Mouse (Mus musculus): Measurements from ENCODE around the gene Gm5849. TPM values are rescaled to one million over a fixed set of nuclear protein-coding genes. Genes with fewer than 3 reads are reported as not detected.
"Not testable (repeated sequence)": the region's sequence is repeated elsewhere in the genome, so short reads cannot be mapped to it uniquely, and the experiment has no call there.

Gene Gm5849
- not detected for total RNA-seq (2021)
- long read RNA-seq, experiment 1: 0 reads
- long read RNA-seq, experiment 2: 0 reads

- not testable (repeated sequence) for DNase-seq (ENCODE audit: low spot score in 2 of 2)
Observed at GRCm38 (mm10) chr3:90777776-90778175, at the start of gene Gm5849. Gene Gm5849, minus strand, starts transcription at chr3:90777876.

- DNase-seq (ENCODE audit: low spot score in 2 of 2): no peak
Observed at GRCm38 (mm10) chr3:90749658-90750057, 28.0 kb downstream of the Gm5849 start.

- no peak for DNase-seq (ENCODE audit: low spot score in 2 of 2)
Observed at GRCm38 (mm10) chr3:90726606-90727005, 51.1 kb downstream of the Gm5849 start, which contains the start of gene Pglyrp4. Gene Pglyrp4, plus strand, starts transcription at chr3:90726906.

Other genes with a start within 250 kb of the Gm5849 start
- gene S100a16, start 240.6 kb downstream of the Gm5849 start, total RNA-seq (2021): 100 to 1,000 TPM in 1 of 2 experiments, 10 to 100 TPM in 1; 97.9 to 107 TPM
- 1 to 10 TPM; 2.3 to 3.0 TPM for gene S100a3, start 217.3 kb downstream of the Gm5849 start, total RNA-seq (2021)
- gene S100a2, start 187.6 kb downstream of the Gm5849 start, total RNA-seq (2021): not detected
- gene Gm42674, start 176.0 kb downstream of the Gm5849 start, total RNA-seq (2021): not detected
- gene S100a4, start 174.1 kb downstream of the Gm5849 start, total RNA-seq (2021): 1 to 10 TPM; 7.3 to 9.1 TPM
- gene S100a5, start 169.4 kb downstream of the Gm5849 start, total RNA-seq (2021): not detected
- 10 to 100 TPM; 26.3 to 30.1 TPM for gene S100a6, start 165.0 kb downstream of the Gm5849 start, total RNA-seq (2021)
- under 1 TPM in 1 of 2 experiments, not detected in 1; 0.35 TPM for gene S100a7a, start 123.9 kb downstream of the Gm5849 start, total RNA-seq (2021)
- not detected for gene S100a8, start 108.9 kb downstream of the Gm5849 start, total RNA-seq (2021)
- under 1 TPM in 1 of 2 experiments, not detected in 1; 0.83 TPM for gene S100a9, start 82.2 kb downstream of the Gm5849 start, total RNA-seq (2021)
- gene Pglyrp4, start 51.0 kb downstream of the Gm5849 start, total RNA-seq (2021): not detected

Measured in layer of hippocampus, postnatal 14 days (tissue).